Mouse (Mus musculus): Measurements from ENCODE around the gene Hrnr.

The Hrnr gene

DNA sequence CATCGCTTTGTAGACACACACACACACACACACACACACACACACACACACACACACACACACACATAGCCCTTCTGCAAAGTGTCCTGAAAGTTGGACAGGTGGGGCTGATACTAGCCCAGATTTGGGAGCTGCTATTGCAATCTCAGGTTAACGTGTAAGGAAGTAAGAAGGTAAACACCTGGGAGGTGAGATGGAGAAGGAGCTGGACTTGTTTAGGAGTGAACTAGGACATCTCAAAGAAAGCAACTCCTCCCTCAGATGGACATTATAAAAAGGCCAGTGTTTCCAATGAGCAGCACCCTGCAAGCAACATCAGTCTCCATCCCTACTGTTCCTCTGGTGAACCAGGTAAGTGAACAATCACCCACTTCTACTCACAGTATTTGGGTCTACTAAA lies at the start of gene Hrnr:
Hrnr (plus strand) TSS at position 301 of the 400 bp plus-strand sequence.
- DNase-seq: no peak

DNA sequence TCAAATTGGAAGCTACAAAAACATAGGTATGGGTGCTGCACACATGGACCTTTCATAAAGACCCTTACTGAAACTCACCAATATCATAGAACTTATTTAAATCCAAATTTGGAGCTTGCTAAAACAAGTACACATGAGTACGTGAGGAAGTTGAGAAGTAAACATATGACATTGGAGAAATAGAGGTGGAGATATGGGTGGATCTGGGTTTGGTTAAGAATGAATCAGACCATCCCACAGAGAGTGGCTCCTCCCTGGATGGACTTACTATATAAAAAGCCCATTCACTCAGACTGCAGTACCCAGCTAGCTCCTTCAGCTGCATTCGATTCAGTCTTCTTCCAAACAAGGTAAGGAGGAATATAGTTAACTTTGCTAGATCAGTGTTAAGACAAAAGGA lies 46.3 kb upstream of the Hrnr start, which contains the start of gene Flg:
Flg (plus strand) TSS at position 301 of the 400 bp plus-strand sequence.
- DNase-seq: no peak

DNA sequence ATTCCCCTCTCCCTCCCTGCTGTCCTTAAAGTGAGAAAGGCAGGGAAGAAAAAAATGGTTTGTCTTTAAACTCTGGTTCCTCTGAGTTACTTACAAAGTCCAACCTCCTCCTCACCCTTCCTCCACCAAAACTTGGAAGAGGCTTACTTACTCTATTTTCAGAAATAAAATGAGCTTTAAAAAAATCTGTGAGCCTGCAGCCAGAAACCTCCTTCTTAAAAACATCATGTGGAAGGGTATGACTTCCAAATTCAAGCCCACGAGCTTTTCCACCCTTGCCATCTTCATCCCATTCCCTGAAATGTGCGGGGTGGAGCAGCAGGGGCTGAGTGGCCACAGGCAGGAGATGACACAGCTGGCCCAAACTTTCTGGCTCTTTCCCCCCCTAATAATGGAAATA lies 22.0 kb upstream of the Hrnr start:
- DNase-seq: peak; percentile 43

DNA sequence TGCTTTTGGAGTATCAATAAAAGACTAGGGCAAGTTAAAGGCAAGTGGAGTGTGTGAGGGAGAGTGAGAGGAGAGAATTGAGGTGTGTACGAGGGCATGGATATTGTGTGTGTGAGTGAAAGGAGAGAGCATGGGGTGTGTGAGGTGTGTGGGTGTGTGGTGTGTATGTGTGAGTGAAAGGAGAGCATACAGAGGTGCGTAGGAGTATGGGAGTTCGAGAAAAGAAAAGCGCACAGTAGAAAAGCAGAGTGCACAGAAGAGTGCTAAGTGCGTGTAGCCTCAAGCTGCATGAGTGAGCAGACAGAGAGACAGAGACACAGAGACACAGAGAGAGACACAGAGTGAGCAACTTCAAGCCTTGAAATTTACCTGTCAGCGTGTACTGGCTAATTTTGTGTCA lies 19.7 kb upstream of the Hrnr start:
- DNase-seq: peak; percentile 41

DNA sequence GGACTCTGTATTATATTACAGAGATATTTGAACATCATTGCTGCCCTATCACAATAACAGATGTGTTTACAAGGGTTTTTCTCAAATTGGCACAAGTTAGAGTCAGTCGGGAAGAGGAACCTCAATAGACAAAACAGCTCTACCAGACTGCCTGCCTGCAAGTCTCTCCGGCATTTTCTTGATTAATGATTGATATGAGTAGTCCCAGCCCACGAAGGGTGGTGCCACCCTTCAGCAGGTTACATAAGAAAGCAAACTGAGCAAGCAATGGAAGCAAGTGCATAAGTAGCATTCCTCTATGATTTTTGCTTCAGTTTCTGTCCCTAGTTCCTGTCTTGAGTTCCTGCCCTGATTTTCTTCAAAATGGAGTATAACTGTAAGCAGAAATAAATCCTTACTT lies 17.7 kb upstream of the Hrnr start:
- no peak for DNase-seq

DNA sequence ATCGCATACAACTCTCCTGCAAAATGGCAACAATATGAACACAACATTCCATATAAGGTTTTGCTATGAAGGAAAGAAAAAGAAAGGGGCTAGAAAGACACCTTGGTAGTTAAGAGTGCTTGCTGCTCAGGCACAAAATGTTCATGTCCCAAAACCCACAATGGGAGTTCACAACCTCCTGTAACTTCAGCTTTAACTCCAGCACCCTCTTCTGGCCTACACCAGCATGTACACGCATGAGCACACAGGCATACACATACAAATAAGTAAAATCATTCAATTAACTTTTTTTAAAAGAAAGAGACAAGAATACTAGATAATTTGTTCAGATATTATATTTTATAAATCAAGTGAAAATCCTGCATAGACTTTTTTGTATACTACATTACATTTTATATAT lies 13.4 kb upstream of the Hrnr start:
- DNase-seq: no peak

DNA sequence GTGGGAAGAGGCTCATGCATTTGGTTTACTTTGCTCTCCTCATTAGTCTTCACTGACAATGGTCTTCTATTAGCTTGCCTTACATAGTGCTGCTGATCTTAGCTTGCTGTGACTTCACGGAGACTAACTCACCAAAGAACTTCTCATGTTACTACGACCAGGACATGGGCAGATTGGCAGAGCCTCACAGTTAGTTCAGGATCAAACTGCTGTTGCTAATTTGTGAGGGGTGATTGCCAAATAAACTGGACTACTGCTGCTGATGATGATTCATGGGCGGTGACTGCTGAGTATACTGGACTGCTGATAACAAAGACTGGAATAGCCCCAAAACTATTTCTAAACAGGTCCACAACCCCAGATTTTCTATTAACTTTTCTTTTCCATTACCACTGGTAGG lies 8.2 kb upstream of the Hrnr start:
- DNase-seq: no peak

DNA sequence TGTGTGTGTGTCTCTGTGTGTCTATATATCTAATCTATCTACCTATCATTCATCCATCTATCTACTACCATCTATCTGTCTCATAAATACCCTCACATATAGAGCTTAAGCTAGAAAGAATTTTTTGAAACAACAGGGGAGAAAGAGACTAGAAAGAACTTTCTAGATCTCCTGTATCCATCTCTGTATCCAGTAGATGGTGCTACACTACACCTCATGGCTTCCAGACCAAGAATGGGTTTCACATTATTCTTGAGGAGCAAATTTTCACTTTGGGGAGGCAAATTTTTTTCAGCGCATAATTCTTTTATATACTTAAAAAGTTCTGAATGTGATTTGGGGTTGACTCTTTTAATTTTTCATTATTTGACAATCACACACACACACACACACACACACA lies 5.2 kb upstream of the Hrnr start:
- DNase-seq: peak; percentile 12

DNA sequence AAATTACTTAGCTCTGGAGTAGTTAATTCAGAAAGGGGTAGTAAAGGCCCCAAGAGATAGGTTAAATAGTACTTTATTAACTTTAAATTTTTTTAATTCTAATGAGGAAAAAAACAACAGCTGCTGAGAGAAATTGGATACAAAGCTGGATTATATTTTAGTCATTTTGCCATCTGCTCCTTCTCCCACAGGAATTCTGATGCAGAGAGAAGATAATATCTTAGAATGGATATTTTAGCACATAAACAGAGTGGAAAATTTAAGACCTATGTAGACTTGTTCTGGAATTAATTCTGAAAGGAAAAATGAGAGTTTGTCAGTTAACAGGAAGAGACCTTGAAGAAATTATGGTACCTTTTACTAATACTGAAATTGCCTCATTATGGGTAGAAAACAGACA lies 18.2 kb downstream of the Hrnr start:
- DNase-seq: no peak

DNA sequence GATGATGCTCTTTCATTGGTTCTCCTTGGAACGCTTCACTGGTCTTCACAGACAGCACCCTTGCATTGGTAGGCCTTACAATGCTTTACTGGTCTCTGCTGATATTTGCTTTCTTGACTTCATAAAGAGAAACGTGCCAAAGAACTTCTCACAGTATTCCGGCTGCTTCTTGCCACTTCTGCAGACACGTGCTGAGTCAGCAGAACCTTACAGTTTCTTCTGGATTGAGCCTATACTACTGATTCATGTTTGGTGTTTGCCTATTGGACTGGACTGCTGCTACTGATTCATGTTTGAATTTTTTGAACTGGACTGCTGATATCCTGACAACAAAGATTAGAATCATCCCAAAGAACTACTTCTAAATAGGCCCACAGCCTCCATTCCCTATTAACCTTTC lies 20.5 kb downstream of the Hrnr start:
- DNase-seq: no peak

DNA sequence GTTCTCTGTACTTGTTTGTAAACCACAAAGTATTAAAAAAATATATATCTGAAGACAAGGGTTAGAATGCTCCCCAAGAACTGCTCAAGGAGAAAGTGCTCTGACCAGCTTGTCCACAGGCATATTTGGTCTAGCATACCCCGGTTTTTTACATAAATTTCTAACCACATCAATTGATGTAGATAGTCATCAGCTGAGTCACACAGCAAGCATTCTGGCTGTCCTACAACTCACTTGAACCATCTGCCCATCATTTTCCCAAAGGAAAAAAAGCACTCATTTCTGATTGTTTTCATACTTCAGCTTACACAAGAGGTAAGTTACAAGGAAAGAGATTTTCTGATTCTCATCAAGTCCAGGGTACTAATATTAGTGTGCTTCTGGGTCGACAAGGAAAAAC lies 27.3 kb downstream of the Hrnr start:
- DNase-seq: no peak

DNA sequence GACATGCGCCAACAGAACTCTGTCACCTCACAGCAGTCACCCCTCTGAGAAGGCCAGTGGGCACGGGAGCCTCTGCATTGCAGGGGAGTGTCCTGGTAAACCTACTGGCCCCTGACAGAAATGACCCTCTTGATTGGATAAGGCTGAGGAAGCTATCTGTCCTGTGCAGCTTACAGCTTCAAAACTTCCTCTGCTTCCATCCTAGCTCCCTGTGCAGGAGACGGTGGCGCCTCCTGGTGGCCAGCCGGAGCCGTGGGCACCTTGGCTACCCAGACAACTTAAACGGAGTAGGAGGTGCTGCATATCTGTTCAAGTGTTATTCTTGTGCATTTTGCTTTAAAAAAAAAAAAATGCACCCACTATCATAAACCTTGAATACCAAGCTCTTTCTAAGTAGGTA lies 40.5 kb downstream of the Hrnr start:
- DNase-seq: peak; percentile 55

DNA sequence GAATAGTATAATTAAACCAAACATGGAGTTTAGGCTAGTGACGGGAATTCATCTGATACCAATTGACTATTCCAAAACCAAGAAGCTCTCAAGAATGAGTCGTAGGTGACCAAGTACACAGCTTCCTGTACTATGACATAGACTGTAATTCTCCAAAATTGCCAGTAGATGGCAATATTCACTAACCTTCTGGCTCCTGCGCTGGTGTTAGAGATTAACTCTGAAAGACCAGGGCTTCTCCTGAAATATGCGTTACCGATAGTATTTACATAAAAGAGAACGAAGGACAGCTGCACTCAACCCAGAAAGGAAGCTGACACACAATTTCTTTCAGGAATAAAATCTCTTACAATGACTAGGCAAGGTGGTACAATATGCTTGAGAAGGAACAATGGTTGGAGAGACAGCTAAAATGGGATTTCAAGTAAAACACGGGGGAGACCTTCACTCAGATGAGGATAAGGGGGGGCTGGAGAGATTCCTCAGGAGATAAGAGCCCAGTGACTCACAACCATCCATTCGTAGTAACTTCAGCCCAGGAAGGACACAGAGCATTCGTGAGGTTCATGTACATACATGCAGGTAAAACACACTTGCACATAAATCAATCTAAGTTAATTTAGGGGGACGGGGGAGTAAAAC lies 42.5 kb downstream of the Hrnr start:
- DNase-seq: peak; percentile 12

DNA sequence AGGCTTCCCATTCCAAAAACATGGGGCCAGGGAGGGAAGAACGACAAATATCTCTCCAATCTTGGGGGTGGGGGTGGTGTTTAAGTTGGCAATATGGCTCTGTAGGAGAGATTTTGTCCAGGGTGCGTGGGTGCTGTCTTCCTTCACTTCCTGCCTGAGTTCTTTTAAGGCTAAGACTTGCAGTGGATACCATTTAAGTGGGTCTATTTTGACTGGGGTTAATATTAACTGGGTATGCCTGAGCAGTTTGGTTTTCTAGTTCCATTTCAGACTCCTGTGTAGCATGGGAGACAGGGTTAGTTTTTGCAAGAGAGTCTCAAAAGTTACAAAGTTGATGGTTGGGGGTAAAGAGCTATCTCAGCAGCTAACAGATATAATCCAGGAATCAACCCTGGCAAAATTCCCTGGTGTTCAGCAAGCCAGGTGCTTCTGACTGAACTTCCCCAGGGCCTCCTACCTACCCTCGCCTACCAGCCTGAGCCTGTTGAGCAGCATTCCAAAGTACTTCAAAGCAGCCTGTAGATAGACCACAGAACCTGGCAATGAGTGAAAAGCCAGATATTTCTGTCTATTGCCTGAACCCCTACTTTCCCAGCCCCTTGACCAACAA lies 47.5 kb downstream of the Hrnr start:
- DNase-seq: no peak

DNA sequence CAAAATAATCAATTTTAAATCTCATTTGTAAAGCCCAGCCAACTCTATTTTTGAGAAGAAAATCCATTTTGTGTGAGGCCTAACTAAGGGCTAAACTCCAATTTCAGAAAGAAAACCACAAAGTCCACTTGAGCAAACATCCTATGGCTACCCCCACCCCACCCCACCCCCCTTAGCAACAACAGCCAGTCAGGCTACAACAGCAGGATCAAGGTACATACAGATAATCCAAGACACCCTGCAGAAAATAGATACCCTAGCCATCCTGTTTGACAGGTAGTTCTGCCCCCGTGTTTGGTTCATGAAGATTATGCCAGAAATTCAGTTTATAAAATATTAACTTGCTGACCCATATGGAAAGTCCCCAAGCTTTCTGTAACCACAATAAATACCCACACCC lies 48.6 kb downstream of the Hrnr start:
- no peak for DNase-seq

DNA sequence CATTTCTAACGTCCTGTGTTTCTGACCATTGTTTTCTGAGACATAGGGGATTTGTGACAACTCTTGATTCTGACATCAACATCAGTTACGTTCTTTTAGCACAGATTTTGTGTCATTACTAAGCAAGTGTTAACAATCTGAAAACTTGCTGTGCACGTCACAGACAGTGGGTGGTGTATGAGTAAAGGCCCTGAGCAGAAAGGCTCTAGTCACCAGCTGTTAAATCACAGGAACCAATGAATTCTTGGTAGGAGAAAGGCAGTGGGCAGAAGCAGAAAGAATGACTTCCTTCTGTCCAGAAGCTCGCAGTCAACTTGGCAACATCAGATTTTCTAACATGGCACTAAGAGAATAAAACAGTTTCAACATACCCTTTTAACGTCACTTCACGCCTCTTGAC lies 53.9 kb downstream of the Hrnr start:
- DNase-seq: peak; percentile 8

DNA sequence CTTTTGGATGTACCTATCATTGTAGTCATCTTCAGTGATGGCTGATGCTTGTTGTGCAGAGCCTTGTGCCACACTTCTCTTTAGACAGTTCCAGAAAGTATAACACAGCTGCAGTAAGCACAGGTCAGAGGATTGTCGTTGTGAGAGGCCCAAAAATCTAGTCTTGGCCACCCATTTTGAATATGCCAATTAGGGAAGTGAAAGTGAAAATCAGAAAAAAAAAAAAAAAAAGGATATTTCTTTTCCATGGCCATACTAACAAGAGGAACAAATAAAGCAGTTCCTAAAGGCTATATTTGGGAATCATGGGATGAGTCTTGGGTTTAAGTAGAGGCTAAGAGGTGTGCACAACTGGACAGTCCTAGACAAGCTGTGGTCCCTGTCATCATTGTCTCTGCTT lies 55.6 kb downstream of the Hrnr start:
- no peak for DNase-seq

DNA sequence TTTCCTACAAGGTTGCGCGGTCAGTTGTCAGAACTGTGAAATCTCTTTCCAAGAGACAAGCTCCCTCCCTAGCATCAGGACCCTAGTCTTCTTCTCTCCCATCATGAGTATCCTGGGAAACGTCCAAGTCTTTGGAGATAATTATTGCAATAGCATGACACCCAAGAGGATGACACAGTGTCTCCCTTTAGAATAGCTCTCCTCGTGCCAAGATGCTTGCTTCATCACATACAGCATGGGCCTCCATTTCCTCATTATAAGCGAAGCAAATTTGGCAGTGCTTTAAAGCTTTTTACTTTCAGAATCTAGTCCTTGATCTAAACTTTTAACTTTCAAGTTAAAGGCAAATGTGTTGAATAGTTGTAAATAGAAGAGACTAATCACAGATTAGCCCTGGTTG lies 56.1 kb downstream of the Hrnr start:
- no peak for DNase-seq

DNA sequence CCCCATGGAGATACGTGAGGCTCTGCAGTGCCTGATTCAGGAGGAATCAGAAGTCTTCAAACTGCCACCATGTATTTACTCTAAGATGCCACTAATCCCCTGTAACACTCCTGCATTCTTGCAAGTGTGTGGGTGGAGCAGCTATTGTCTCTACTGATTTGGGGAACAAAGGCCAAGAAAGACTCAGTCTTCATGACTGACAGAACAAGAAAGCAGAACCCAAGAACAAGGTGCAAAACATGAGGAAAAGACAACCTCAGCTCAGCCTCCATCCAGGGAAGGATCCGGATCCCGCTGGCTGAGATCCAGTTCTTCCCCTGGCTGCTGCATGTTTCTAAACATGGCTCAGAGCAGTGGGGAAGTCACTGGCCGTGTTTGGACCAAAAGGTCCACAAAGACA lies 58.6 kb downstream of the Hrnr start:
- no peak for DNase-seq
